Mouse (Mus musculus) layer of hippocampus, adult 9-10 months (tissue): Measurements from ENCODE around the gene Grwd1.

Experiments used
- DNase-seq: peaks from one replicate; pipeline ENCODE4 v3.0.0; 2022; ENCODE audit warnings: low spot score

Grwd1 gene

GRCm38 (mm10) chr7:45842950-45843744, 12.4 kb upstream of the Grwd1 start:
- DNase-seq: no peak

- no peak for DNase-seq
These were observed 3.2 kb upstream of the Grwd1 start for GRCm38 (mm10) chr7:45833924-45834323.

GRCm38 (mm10) chr7:45833148-45833790, 2.5 kb upstream of the Grwd1 start:
- DNase-seq: no peak

- DNase-seq: no peak
These were observed 1.7 kb upstream of the Grwd1 start for GRCm38 (mm10) chr7:45832428-45832827.

GRCm38 (mm10) chr7:45831128-45831525, 383 bp upstream of the Grwd1 start:
- DNase-seq: no peak

- no peak for DNase-seq
These were observed 4.1 kb downstream of the Grwd1 start for GRCm38 (mm10) chr7:45826631-45827030.

- DNase-seq: no peak
These were observed 6.1 kb downstream of the Grwd1 start, which contains the start of gene Kcnj14 for GRCm38 (mm10) chr7:45824598-45824997. TSS of gene Kcnj14 (minus strand) at chr7:45824782.

- no peak for DNase-seq
These were observed 9.8 kb downstream of the Grwd1 start for GRCm38 (mm10) chr7:45820913-45821312.

- no peak for DNase-seq
These were observed 10.9 kb downstream of the Grwd1 start for GRCm38 (mm10) chr7:45819843-45820242.

- DNase-seq: no peak
These were observed 14.8 kb downstream of the Grwd1 start for GRCm38 (mm10) chr7:45815984-45816351.

- DNase-seq: no peak
These were observed 15.3 kb downstream of the Grwd1 start for GRCm38 (mm10) chr7:45815323-45815983.

- DNase-seq: no peak
These were observed 15.9 kb downstream of the Grwd1 start for GRCm38 (mm10) chr7:45814841-45815240.

GRCm38 (mm10) chr7:45813787-45814779, 16.7 kb downstream of the Grwd1 start, which contains the start of gene Cyth2:
TSS of gene Cyth2 (minus strand) at chr7:45814581.
- DNase-seq: peak; percentile 99

GRCm38 (mm10) chr7:45812921-45813320, 17.8 kb downstream of the Grwd1 start:
- no peak for DNase-seq

- DNase-seq: no peak
These were observed 21.3 kb downstream of the Grwd1 start for GRCm38 (mm10) chr7:45809276-45810075.

GRCm38 (mm10) chr7:45808471-45808870, 22.3 kb downstream of the Grwd1 start:
- DNase-seq: no peak

- DNase-seq: no peak
These were observed 24.8 kb downstream of the Grwd1 start for GRCm38 (mm10) chr7:45805941-45806340.

GRCm38 (mm10) chr7:45802551-45802950, 28.2 kb downstream of the Grwd1 start:
- DNase-seq: no peak

- DNase-seq: peak; percentile 85
These were observed 29.4 kb downstream of the Grwd1 start for GRCm38 (mm10) chr7:45801348-45801747.

- DNase-seq: no peak
These were observed 30.1 kb downstream of the Grwd1 start for GRCm38 (mm10) chr7:45800546-45801204.
